Mouse (Mus musculus): ENCODE measurements at regions not wholly inside any gene's neighbourhood (a gene's known extent, or its start where the extent isn't known, plus 50 kb on each side); places are given as distances from the start of the nearest gene placed in this dataset.

GRCm38 (mm10) chr8:103378545-103378944, 593.1 kb upstream of the Cdh11 start:
- TF ChIP-seq CTCF (IDR thresholded peaks at IDR 0.05; ENCODE audit: control insufficient read depth, insufficient read depth, insufficient read length), result no peak
- no peak for TF ChIP-seq CEBPB (IDR thresholded peaks at IDR 0.05; ENCODE audit: low read depth)
- TF ChIP-seq MAX (IDR thresholded peaks at IDR 0.05), result no peak
- no peak for TF ChIP-seq MYOD1 (IDR thresholded peaks at IDR 0.05; ENCODE audit: control insufficient read depth, insufficient read length, low read depth)

Measured in C2C12 (cell line).